Mouse (Mus musculus) G1E (cell line): ENCODE results near the gene Apol7a.
"Not testable (repeated sequence)": the region's sequence is repeated elsewhere in the genome, so short reads cannot be mapped to it uniquely, and the experiment has no call there.

ENCODE experiments used
- CTCF ChIP-seq: IDR thresholded peaks from 2 replicates; pipeline ENCODE4 v1.5.1; 2012; ENCODE audit warnings: low read depth, low read length, inconsistent platforms, mixed read lengths
- GATA1 ChIP-seq: IDR thresholded peaks from 2 replicates; pipeline ENCODE4 v1.6.1; 2012; ENCODE audit warnings: borderline replicate concordance, low read length, inconsistent platforms, mixed read lengths
- POLR2AphosphoS5 ChIP-seq: IDR thresholded peaks from 2 replicates; pipeline ENCODE4 v1.6.1; 2012; ENCODE audit warnings: low read depth, low read length, inconsistent platforms; ENCODE audit not compliant: insufficient replicate concordance
- TAL1 ChIP-seq: conservative IDR thresholded peaks from 2 replicates; pipeline ENCODE4 v1.6.1; 2012; ENCODE audit warnings: low read depth, low read length, inconsistent platforms, mixed read lengths

DNA sequence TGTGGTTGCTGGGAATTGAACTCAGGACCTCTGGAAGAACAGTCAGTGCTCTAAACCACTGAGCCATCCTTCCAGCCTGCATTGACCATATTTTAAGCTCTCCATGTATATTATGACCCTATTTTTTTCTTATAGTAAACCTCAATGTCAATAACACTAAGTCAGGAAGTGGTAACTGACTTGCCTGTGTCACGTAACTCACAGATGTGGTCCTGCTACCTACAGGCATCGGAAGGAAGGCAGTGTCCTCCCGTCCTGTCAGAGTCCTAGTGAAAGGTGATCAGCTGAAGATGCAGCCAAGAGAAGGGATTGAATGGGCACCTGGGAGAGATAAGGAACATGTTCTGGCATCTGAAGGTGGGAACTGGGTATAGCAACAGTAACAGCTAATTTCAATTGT, 20.7 kb upstream of the Apol7a start:
- TF ChIP-seq CTCF, GATA1, POLR2AphosphoS5, TAL1: not testable (repeated sequence)
